Mouse (Mus musculus) hindbrain, embryonic 16.5 days (tissue): ENCODE measurements around the gene Simc1. TPM values are rescaled to one million over a fixed set of nuclear protein-coding genes. Genes with fewer than 3 reads are reported as not detected.

Source experiments
- ATAC-seq: fragments of 200-750 bp; cut with Nextera tagmentation; 2 replicates; pipeline ENCODE4 v1.8.0; 2017; ENCODE audit warnings: moderate TSS enrichment, moderate library complexity
- H3K27ac ChIP-seq: fragments of 300-500 bp; sonication (generic); 2 replicates; pipeline ENCODE4 v1.5.1; 2014; ENCODE audit warnings: low read depth, mild to moderate bottlenecking, control low read depth, low read length, moderate library complexity
- H3K27me3 ChIP-seq: fragments of 300-500 bp; sonication (generic); replicated peaks from 2 replicates; pipeline ENCODE4 v1.6.1; 2014; ENCODE audit warnings: low read length; ENCODE audit not compliant: control insufficient read depth, insufficient read depth
- H3K36me3 ChIP-seq: fragments of 300-500 bp; sonication (generic); 2 replicates; pipeline ENCODE4 v1.6.1; 2014; ENCODE audit warnings: mild to moderate bottlenecking, low read length, moderate library complexity, mixed read lengths; ENCODE audit not compliant: control insufficient read depth, insufficient read depth
- H3K4me1 ChIP-seq: fragments of 300-500 bp; sonication (generic); 2 replicates; pipeline ENCODE4 v1.6.1; 2014; ENCODE audit warnings: low read depth, low read length; ENCODE audit not compliant: control insufficient read depth, insufficient read depth
- H3K4me2 ChIP-seq: fragments of 300-500 bp; sonication (generic); 2 replicates; pipeline ENCODE4 v1.6.1; 2014; ENCODE audit warnings: mild to moderate bottlenecking, low read length, control low read depth, moderate library complexity
- H3K4me3 ChIP-seq: fragments of 300-500 bp; sonication (generic); 2 replicates; pipeline ENCODE4 v1.5.1; 2014; ENCODE audit warnings: mild to moderate bottlenecking, low read length, control low read depth, moderate library complexity
- H3K9ac ChIP-seq: fragments of 300-500 bp; sonication (generic); 2 replicates; pipeline ENCODE4 v1.6.1; 2014; ENCODE audit warnings: low read depth, mild to moderate bottlenecking, control low read depth, low read length, moderate library complexity
- H3K9me3 ChIP-seq: fragments of 300-500 bp; sonication (generic); 2 replicates; pipeline ENCODE4 v1.6.1; 2014; ENCODE audit warnings: mild to moderate bottlenecking, low read length, moderate library complexity; ENCODE audit not compliant: control insufficient read depth
- WGBS: fragments of 180-500 bp; shearing (Covaris S2); extraction: QIAGEN DNeasy Blood & Tissue Kit; methylation state at CpG from one replicate; pipeline ENCODE4 v1.1.7; 2014; 5-methylcytosine and 5-hydroxymethylcytosine counted together
- microRNA-seq: library from miRNA; unstranded; fragments of <30 nt; microRNA quantifications from one replicate; pipeline ENCODE4, GENCODE M21; 2017
- polyA plus RNA-seq: library from polyadenylated mRNA; unstranded; fragments of >200 nt; fragmentation: Nextera tagmentation; extraction: Ambion mirVana; gene quantifications from 2 replicates; pipeline ENCODE4 v1.2.1, GENCODE M21; 2015

Gene Simc1
- polyA plus RNA-seq, 1 experiment from 2014 or later = 20.4 TPM

DNA sequence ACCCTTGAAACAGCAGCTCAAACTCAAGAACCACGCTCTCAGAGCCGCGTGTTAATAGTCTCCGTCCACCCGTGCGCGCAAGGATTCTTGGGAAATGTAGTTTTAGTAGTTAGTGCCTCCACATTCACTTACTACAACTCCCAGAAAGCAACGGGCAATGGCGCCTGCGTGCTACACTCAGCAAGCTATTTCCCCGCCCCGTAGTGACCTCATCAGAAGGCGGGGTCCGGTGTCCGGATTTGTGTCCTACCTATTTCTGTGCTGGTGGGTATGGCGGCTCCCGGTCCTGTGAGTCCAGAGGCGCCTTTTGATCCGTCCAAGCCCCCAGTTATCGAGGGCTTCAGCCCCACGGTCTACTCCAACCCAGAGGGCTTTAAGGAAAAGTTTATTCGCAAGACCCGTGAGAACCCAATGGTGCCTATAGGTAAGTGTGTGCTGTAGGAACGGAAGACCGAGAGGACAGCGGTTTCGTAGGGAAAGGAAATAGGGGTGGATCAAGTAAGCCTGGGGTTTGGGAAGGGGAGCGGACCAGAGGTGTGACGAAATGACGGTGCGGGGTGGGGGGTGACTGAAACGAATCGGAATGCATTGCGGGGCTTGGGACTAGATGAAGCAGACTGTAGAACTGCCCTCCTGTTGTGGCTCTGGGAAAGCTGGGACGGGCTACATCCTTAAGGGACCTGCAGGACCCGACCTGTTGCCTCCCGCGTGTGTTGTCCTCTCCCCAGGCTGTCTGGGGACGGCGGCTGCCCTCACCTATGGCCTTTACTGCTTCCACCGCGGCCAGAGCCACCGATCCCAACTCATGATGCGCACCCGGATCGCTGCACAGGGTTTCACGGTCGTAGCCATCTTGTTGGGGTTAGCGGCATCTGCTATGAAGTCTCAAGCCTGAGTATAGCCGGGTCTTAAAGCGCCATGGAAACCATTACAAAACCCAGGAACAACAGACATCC, 86.7 kb downstream of the Simc1 start, which contains the start of the genes Nop16 and Higd2a:
Nop16 (minus strand) TSS at position 95 of the 956 bp plus-strand sequence.
Higd2a (plus strand) TSS at position 212 of the 956 bp plus-strand sequence.
- ATAC-seq = peak; percentile 97
- Histone ChIP-seq H3K4me2 (peak within 1 kb of the TSS; percentile 76), H3K27ac (peak within 1 kb of the TSS; percentile 94), H3K27me3 (no peaks in the 10 kb centered on the region), H3K4me1 (peaks cover 21% of the 10 kb centered on the region), H3K36me3 (peaks cover 2% of the 10 kb centered on the region), H3K9me3 (no peaks in the 10 kb centered on the region), H3K9ac (peak within 1 kb of the TSS; percentile 89), H3K4me3 (peak within 1 kb of the TSS; percentile 92)
- WGBS = under 1% methylated on average over 49 of the region's 51 CpGs

DNA sequence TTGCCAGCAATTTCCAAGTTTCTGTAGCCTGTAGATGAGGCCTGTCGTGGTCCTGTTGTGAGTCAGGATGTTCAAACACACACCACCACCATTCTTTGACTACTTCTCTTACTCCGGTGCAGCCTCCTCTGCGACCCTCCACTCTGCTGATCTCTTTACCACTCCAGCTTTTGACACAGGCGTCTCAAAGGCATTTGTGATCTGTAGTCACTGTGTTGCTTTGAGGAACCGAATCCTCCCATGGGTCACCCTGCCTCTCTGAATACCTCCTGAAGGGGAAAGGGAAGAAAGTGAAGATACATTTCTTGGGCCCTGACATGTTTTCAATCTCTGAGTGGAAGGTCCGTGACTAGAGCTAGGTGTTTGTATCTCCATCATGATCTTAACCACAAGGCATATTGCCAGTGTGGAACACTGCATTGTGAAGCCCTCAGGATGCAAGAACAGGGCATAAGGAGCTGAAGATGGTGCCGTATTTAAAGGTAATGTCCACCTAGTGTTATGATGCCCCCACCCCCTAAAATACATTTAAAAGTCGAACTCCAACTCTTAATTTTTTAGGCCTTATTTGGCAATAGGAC, 88.3 kb downstream of the Simc1 start:
- H3K4me3 ChIP-seq = peak overlapping the region; percentile 92; the same call in 1 of the 2 replicates
- H3K9me3 ChIP-seq = no peaks in the 10 kb centered on the region
- H3K4me2 ChIP-seq = peak overlapping the region; percentile 76
- WGBS = 94% methylated on average over 8 of the region's 8 CpGs
- ATAC-seq = no peak
- no peak overlapping the region for H3K9ac ChIP-seq
- H3K27me3 ChIP-seq = no peaks in the 10 kb centered on the region
- H3K4me1 ChIP-seq = peaks cover 25% of the 10 kb centered on the region
- no peak overlapping the region for H3K27ac ChIP-seq
- peaks cover 2% of the 10 kb centered on the region; the same call in 1 of the 2 replicates for H3K36me3 ChIP-seq

DNA sequence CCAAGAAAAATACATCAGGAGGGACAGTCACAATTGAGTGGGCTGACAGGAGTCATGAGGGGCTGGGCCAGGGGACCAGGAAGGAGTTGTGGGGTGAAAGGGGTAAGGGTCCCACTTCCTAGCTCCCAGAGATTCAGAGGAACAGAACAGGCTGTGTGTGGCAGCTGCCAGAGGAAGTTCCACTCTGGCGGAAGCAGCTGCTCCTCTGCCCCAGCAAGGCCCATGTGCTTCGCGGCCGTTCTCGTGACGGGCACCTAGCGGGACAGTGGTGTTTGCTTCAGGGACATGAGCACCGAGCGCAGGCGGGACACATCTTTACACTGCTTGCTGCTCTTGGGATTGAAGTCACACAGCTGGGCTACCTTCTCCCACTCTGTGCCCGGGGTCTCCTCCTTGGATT, 90.0 kb downstream of the Simc1 start:
- no peak for ATAC-seq
- H3K4me2 ChIP-seq = no peak overlapping the region
- peaks cover 13% of the 10 kb centered on the region for H3K36me3 ChIP-seq
- no peaks in the 10 kb centered on the region for H3K27me3 ChIP-seq
- H3K9me3 ChIP-seq = no peaks in the 10 kb centered on the region
- no peak overlapping the region for H3K4me3 ChIP-seq
- no peak overlapping the region for H3K27ac ChIP-seq
- 82% methylated on average over 11 of the region's 11 CpGs for WGBS
- no peak overlapping the region for H3K9ac ChIP-seq
- peaks cover 25% of the 10 kb centered on the region for H3K4me1 ChIP-seq

DNA sequence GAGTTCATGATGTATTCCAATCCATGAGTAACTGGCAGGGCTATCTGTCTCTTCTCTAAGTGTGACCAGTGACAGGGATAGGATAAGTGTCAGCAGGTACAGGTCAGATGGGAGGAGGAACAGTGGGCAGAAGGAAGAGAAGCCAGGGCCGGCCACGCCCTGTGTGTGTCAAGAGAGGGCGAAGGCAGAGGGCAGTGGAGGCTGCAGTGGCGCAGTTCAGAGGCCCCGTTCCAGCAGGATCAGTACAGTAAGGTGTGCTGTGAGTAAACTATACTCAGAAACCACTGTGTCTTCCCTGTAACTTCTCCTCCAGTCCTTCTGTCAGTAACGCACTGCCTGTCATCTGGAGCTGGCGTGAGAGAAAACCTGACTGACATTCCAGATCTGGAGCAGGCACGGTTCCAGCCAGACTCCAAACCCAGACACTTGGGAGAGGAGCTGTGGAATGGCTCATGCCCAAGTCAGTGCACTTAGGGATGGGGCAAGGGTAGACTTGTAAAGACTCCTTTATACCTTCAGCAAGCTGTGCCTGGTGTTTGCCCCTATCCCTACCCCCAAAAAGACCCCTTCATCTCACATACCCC, 92.6 kb downstream of the Simc1 start:
- Histone ChIP-seq H3K4me2 (no peak overlapping the region), H3K9ac (peak overlapping the region; percentile 22; the same call in 1 of the 2 replicates), H3K27me3 (no peaks in the 10 kb centered on the region), H3K4me1 (peaks cover 14% of the 10 kb centered on the region), H3K36me3 (peaks cover 15% of the 10 kb centered on the region), H3K4me3 (no peak overlapping the region), H3K9me3 (no peaks in the 10 kb centered on the region), H3K27ac (0 out of 2 replicates have a peak overlapping the region, but pooled peaks have one; percentile 12)
- ATAC-seq = no peak
- WGBS = 85% methylated on average over 8 of the region's 8 CpGs

DNA sequence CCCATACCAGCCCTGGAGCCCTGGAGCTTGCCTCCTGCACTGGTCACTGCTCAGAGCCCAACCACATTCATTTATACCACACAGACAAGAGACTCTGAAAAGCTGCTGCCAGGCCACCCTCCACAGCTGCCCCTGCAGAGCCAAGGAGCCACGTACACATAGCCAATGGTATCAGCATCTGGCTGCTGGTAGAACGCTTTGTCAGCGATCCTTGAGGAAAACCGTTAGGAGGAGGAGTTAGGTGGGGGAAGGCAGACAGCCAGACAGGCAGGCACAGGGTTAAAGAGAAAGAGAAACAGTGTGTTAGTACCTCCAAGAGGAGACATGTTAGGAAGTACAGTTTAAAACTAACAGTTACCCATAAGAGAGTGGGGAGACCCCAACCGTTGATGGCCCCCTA, 93.3 kb downstream of the Simc1 start:
- WGBS = 60% methylated on average over 5 of the region's 5 CpGs
- 0 out of 2 replicates have a peak, but pooled peaks have one; percentile 13 for ATAC-seq
- no peak overlapping the region for H3K27ac ChIP-seq
- H3K9me3 ChIP-seq = no peaks in the 10 kb centered on the region
- no peak overlapping the region for H3K9ac ChIP-seq
- H3K36me3 ChIP-seq = peaks cover 15% of the 10 kb centered on the region
- H3K4me2 ChIP-seq = no peak overlapping the region
- no peaks in the 10 kb centered on the region for H3K27me3 ChIP-seq
- H3K4me3 ChIP-seq = no peak overlapping the region
- H3K4me1 ChIP-seq = peaks cover 8% of the 10 kb centered on the region; the same call in 1 of the 2 replicates

DNA sequence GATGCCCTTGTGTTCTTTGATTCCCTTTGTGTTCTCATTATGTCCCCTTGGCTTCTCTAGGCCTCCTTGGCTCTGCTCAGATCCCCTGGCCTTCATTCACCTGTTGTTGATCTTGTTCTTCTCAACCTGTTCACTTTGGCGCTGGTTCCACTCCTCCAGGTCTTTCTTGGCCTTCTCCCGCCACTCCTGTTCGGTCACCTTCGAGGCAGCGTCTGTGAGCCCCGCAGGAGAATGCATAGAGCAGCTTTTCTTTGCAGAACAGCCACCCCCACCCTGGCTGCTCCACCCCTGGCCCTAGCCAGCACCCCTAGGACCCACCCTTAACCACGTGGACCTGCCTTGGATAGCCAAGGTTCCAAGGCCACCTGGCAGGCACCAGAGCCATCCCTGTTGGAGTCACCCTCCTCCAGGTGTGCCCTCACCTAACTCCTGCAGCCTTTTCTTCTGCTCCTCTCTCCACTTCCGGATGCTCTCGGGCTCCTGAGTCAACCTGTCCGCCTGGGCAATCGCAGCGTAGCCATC, 95.1 kb downstream of the Simc1 start:
- H3K36me3 ChIP-seq = peaks cover 13% of the 10 kb centered on the region
- H3K4me2 ChIP-seq = no peak overlapping the region
- H3K9ac ChIP-seq = no peak overlapping the region
- H3K27me3 ChIP-seq = no peaks in the 10 kb centered on the region
- no peak overlapping the region for H3K4me3 ChIP-seq
- no peak for ATAC-seq
- WGBS = 91% methylated on average over 12 of the region's 12 CpGs
- H3K9me3 ChIP-seq = no peaks in the 10 kb centered on the region
- H3K27ac ChIP-seq = no peak overlapping the region
- H3K4me1 ChIP-seq = 0 out of 2 replicates have a peak, but pooled peaks cover 4% of the 10 kb centered on the region

Small RNA genes lying within 50 kb of the gene (microRNA-seq; reads per million reads assigned to microRNA genes)
- not detected for gene Gm24195

Other genes with a start within 250 kb of the Simc1 start
- 36.6 and 41.9 TPM in 2 replicates for gene Cplx2, start 132.4 kb upstream of the Simc1 start, polyA plus RNA-seq
- gene Thoc3, start 34.9 kb upstream of the Simc1 start, polyA plus RNA-seq = 93.8 and 94.8 TPM in 2 replicates
- 268 and 272 TPM in 2 replicates for gene 4833439L19Rik, start 61.7 kb downstream of the Simc1 start, polyA plus RNA-seq
- 96.9 and 100 TPM in 2 replicates for gene Arl10, start 71.2 kb downstream of the Simc1 start, polyA plus RNA-seq
- 64.7 and 69.1 TPM in 2 replicates for gene Nop16, start 86.3 kb downstream of the Simc1 start, polyA plus RNA-seq
- 253 and 288 TPM in 2 replicates for gene Higd2a, start 86.4 kb downstream of the Simc1 start, polyA plus RNA-seq
- gene Cltb, start 107.6 kb downstream of the Simc1 start, polyA plus RNA-seq = 244 and 276 TPM in 2 replicates
- gene Faf2, start 118.0 kb downstream of the Simc1 start, polyA plus RNA-seq = 61.9 and 64.7 TPM in 2 replicates
- gene Rnf44, start 190.1 kb downstream of the Simc1 start, polyA plus RNA-seq = 56.4 and 64.8 TPM in 2 replicates
- gene Cdhr2, start 197.7 kb downstream of the Simc1 start, polyA plus RNA-seq = 0.16 and 0.21 TPM in 2 replicates
- 4.5 and 5.7 TPM in 2 replicates for gene Gprin1, start 246.1 kb downstream of the Simc1 start, polyA plus RNA-seq